Mouse (Mus musculus) lung, adult 2 months (tissue): Measurements from ENCODE around the gene Prkce. TPM values are rescaled to one million over a fixed set of nuclear protein-coding genes. Genes with fewer than 3 reads are reported as not detected.

Experiments used
- DNase-seq: peaks from one replicate; pipeline ENCODE4 v3.0.0; 2022
- H3K4me1 ChIP-seq: fragments of 200-500 bp; 2 replicates; pipeline ENCODE4 v1.6.1; 2011; ENCODE audit warnings: low read length; ENCODE audit not compliant: control insufficient read depth, insufficient read depth
- H3K4me3 ChIP-seq: fragments of 200-500 bp; replicated peaks from 2 replicates; pipeline ENCODE3; 2011; ENCODE audit warnings: low read depth, mild to moderate bottlenecking, control low read depth, low read length; ENCODE audit errors: extremely low read depth
- CTCF ChIP-seq: fragments of 200-500 bp; IDR thresholded peaks from 2 replicates; pipeline ENCODE4 v1.5.1; 2011; ENCODE audit warnings: mild to moderate bottlenecking, low read length, control low read depth; ENCODE audit not compliant: insufficient read depth
- POLR2A ChIP-seq: fragments of 200-500 bp; IDR thresholded peaks from 2 replicates; pipeline ENCODE4 v1.6.1; 2011; ENCODE audit warnings: low read depth, mild to moderate bottlenecking, control low read depth, low read length, borderline replicate concordance; ENCODE audit errors: extremely low read depth
- WGBS: fragments of 180-500 bp; shearing (Covaris S2); methylation state at CpG from one replicate; pipeline ENCODE4 v1.1.7; 2018; 5-methylcytosine and 5-hydroxymethylcytosine counted together
- polyA plus RNA-seq: library from polyadenylated mRNA; depleted of rRNA; stranded (reverse); fragments of >200 nt; gene quantifications from 2 replicates; pipeline ENCODE4 v1.2.3, GENCODE M21; 2012; rRNA removed

The Prkce gene
- polyA plus RNA-seq, 1 experiment: 13.5 TPM

DNA sequence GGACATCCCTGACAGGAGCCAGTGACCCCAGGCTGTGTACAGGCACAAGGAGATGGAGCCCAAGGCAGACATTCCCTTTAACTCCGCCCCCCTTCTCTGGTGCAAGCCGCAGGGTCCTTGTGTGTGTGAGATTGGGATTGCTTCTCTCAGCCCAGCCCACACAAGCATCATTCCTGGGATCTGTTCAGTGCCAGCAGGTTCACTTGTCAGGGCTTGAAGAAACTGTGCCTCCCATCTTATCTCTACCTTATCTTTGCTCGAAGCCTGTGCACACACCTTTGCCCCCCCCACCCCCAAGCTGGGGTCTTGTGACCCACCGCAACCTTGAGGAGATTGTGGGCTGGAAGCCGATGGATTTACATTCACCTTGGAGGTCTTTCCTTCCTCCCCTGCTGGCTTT, 508.8 kb downstream of the Prkce start:
- DNase-seq: no peak
- no peak overlapping the region for H3K4me3 ChIP-seq
- H3K4me1 ChIP-seq: peaks cover 3% of the 10 kb centered on the region; the same call in 1 of the 2 replicates
- TF ChIP-seq POLR2A (no peak), CTCF (no peak)
- 72% methylated on average over 5 of the region's 5 CpGs for WGBS

DNA sequence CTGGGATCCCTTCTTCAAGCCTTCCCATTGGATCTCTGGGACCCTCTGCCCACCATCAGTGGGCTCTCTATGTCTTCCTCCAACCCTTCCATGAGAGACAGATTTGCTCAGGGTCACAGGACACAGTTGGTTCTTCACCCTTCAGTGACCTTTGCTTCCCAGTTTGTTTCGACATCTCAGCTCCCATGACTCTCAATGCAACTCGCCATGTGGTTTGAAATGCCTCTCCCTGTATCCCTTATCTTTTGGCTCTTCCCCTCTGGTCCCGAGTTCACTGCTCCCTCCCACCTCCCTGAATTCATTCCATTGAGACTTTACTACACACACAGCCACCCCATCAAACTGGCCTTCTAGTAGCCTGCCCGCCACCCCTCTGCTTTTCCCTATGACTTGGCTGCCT, 509.3 kb downstream of the Prkce start:
- WGBS: 70% methylated on average over 4 of the region's 4 CpGs
- Histone ChIP-seq H3K4me1 (peaks cover 3% of the 10 kb centered on the region; the same call in 1 of the 2 replicates), H3K4me3 (no peak overlapping the region)
- no peak for DNase-seq
- TF ChIP-seq POLR2A: no peak
- no peak for TF ChIP-seq CTCF

DNA sequence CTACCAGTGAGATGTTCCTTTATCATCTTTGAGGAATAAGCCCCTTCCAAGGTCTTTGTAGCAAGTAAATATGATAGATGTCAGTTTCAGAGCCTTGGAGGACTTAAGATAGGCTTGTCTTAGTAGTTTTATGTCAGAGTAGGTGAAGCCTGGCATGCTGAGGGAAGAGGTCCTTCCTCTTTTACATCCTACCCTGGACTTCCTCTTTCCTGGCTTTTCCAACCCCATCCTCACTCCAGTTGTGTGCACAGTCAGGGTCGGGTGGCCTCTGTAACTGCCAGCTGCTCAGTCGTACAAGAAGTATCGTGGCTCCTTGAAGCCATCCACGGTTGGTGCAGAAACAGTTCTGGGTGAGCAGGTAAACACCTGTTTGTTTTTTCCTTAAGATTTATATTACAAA, 517.7 kb downstream of the Prkce start:
- TF ChIP-seq POLR2A (no peak), CTCF (no peak)
- 76% methylated on average over 4 of the region's 4 CpGs for WGBS

DNA sequence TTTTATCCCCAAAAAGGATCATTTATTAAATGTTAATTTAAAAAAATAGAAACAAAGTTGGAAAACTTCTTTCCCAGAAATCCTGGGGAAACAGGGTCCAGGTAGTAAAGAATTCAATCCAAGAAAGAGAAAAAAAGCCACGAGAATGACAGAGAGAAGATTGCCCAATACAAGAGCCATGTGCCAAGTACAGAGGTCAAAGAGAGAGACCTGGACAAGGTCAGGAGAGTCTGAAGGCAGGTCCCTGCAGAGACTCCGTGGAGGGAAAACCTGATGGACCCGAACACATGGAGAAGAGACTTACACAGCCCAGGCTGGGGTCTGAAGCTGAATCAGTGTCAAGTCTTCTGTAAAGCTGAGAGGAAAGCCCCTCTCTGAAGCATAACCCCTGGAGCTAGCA, 519.4 kb downstream of the Prkce start:
- DNase-seq: no peak
- no peak for TF ChIP-seq POLR2A
- no peak for TF ChIP-seq CTCF
- WGBS: 72% methylated on average over 3 of the region's 3 CpGs
- no peak overlapping the region for H3K4me3 ChIP-seq
- H3K4me1 ChIP-seq: no peaks in the 10 kb centered on the region

More for the DNA sequence above, 517.7 kb downstream of the Prkce start:
- H3K4me3 ChIP-seq: no peak overlapping the region
- no peaks in the 10 kb centered on the region for H3K4me1 ChIP-seq
- DNase-seq: no peak

DNA sequence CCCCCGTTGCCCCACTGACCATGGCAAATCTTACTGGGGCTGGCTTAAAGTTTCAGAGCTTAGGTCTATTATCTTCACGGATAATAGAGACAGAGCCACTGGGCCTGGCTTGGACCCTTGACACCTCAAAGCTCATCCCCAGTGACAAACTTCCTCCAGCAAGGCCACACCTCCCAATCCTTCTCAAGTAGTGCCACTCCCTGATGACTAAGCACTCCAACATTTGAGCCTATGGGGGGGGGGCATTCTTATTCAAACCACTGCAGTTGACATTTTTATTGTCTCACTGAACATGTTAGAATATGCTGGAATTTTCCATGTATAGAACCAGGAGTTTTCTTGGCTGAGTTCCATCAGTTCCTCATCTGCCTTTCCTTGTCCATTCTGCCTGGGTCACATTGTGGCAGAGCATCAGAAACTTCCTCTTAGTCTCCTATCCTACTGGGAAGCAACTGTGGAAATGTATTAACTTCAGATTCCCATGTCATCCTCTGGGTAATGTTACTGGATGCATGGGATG, 523.3 kb downstream of the Prkce start:
- Histone ChIP-seq H3K4me1 (no peaks in the 10 kb centered on the region), H3K4me3 (no peak overlapping the region)
- DNase-seq: no peak
- no peak for TF ChIP-seq POLR2A
- TF ChIP-seq CTCF: no peak
- WGBS: 96% methylated on average over 2 of the region's 2 CpGs

GRCm38 (mm10) chr17:86697751-86698150, 530.2 kb downstream of the Prkce start:
- H3K4me1 ChIP-seq: no peaks in the 10 kb centered on the region
- 83% methylated on average over 2 of the region's 2 CpGs for WGBS
- no peak for DNase-seq
- no peak for TF ChIP-seq CTCF
- TF ChIP-seq POLR2A: no peak
- no peak overlapping the region for H3K4me3 ChIP-seq

DNA sequence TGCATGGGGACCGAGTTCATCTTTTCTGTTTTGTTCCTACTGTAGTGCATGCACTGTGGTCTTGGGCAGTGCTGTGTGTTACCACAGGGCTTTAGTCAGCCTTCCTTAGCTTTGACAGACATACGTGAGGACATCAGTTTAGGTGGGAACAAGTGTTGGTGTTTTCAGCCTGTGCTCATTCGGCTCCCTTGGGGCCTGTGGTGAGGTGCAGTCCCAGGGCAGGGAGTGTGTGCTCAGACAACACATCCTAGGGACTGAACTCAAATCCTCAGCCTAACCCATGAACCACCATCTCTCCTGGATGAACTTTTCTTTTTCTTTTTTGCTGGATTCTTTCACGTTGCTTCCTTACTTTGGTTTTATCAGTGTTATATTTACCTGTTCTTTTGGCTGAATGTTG, 535.8 kb downstream of the Prkce start:
- TF ChIP-seq POLR2A (no peak), CTCF (no peak)
- Histone ChIP-seq H3K4me3 (no peak overlapping the region), H3K4me1 (peaks cover 3% of the 10 kb centered on the region; the same call in 1 of the 2 replicates)
- DNase-seq: no peak
- 84% methylated on average over 4 of the region's 4 CpGs for WGBS

GRCm38 (mm10) chr17:86705236-86705635, 537.7 kb downstream of the Prkce start:
- 44% methylated on average over 3 of the region's 3 CpGs for WGBS
- H3K4me1 ChIP-seq: peaks cover 4% of the 10 kb centered on the region; the same call in 1 of the 2 replicates
- DNase-seq: no peak
- TF ChIP-seq CTCF: no peak
- TF ChIP-seq POLR2A: no peak
- H3K4me3 ChIP-seq: no peak overlapping the region

DNA sequence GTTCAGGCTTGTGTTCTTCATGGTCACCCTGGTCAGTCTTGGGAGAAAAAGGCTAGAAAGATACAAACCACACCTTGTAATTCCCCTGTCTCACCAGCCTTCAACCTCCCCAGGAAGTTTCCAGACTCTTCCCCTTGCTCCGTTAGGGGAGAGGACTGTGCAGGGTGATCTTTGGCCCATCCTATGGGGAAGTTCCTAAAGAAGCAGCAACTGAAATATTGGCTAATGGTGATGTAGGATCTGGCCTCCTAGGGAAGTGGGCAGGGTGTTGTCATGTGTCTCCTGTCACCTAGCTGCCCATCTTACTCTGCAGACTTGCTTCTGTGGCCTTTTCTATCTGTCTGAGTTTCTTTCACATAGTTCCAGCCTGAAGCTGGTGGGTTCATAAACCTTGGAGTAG, 538.9 kb downstream of the Prkce start:
- TF ChIP-seq POLR2A (no peak), CTCF (no peak)
- no peak for DNase-seq
- Histone ChIP-seq H3K4me1 (peaks cover 9% of the 10 kb centered on the region; the same call in 1 of the 2 replicates), H3K4me3 (no peak overlapping the region)
- WGBS: 64% methylated on average over 1 of the region's 1 CpGs

Other genes starting within 250 kb of the Prkce start
- 1.7 and 2.9 TPM in 2 replicates for gene Srbd1, start 22.6 kb upstream of the Prkce start, polyA plus RNA-seq